Mouse (Mus musculus) midbrain, embryonic 10.5 days (tissue): ENCODE measurements around the gene Ccdc85b. TPM values are rescaled to one million over a fixed set of nuclear protein-coding genes. Genes with fewer than 3 reads are reported as not detected.
"Not testable (repeated sequence)": the region's sequence is repeated elsewhere in the genome, so short reads cannot be mapped to it uniquely, and the experiment has no call there.

Source experiments
- DNase-seq: peaks from one replicate; pipeline ENCODE4 v3.0.0-alpha.2; 2017; ENCODE audit warnings: low spot score
- H3K27ac ChIP-seq: fragments of 300-500 bp; sonication (generic); replicated peaks from 2 replicates; pipeline ENCODE4 v1.5.1; 2016; ENCODE audit warnings: mild to moderate bottlenecking
- H3K27me3 ChIP-seq: fragments of 300-500 bp; sonication (generic); 2 replicates; pipeline ENCODE4 v1.6.1; 2016; ENCODE audit warnings: low read depth, mild to moderate bottlenecking; ENCODE audit not compliant: poor library complexity, severe bottlenecking
- H3K36me3 ChIP-seq: fragments of 300-500 bp; sonication (generic); 2 replicates; pipeline ENCODE4 v1.6.1; 2016; ENCODE audit warnings: mild to moderate bottlenecking, moderate library complexity
- H3K4me1 ChIP-seq: fragments of 300-500 bp; sonication (generic); 2 replicates; pipeline ENCODE4 v1.6.1; 2016
- H3K4me3 ChIP-seq: fragments of 300-500 bp; sonication (generic); 2 replicates; pipeline ENCODE4 v1.5.1; 2016; ENCODE audit warnings: mild to moderate bottlenecking, moderate library complexity
- H3K9me3 ChIP-seq: fragments of 300-500 bp; sonication (generic); replicated peaks from 2 replicates; pipeline ENCODE4 v1.6.1; 2016; ENCODE audit warnings: mild to moderate bottlenecking
- WGBS: fragments of 180-500 bp; shearing (Covaris S2); methylation state at CpG from one replicate; pipeline ENCODE4 v1.1.7; 2016; 5-methylcytosine and 5-hydroxymethylcytosine counted together
- polyA plus RNA-seq: library from polyadenylated mRNA; unstranded; fragments of >200 nt; fragmentation: Nextera tagmentation; extraction: Ambion mirVana; gene quantifications from 2 replicates; pipeline ENCODE4 v1.2.1, GENCODE M21; 2016

The Ccdc85b gene
- polyA plus RNA-seq, 1 experiment from 2014 or later, result 6.0 TPM

- Histone ChIP-seq H3K27ac (no peak overlapping the region), H3K4me1 (peaks cover 4% of the 10 kb centered on the region; the same call in 1 of the 2 replicates), H3K9me3 (no peaks in the 10 kb centered on the region), H3K4me3 (no peak overlapping the region), H3K27me3 (no peaks in the 10 kb centered on the region), H3K36me3 (0 out of 2 replicates have a peak, but pooled peaks cover 8% of the 10 kb centered on the region)
- DNase-seq, result no peak
- 83% methylated on average over 4 of the region's 4 CpGs for WGBS
These were observed 43.9 kb downstream of the Ccdc85b start for GRCm38 (mm10) chr19:5413840-5414239.

- H3K27ac ChIP-seq, result no peak overlapping the region
- peaks cover 14% of the 10 kb centered on the region for H3K4me1 ChIP-seq
- H3K4me3 ChIP-seq, result no peak overlapping the region
- H3K36me3 ChIP-seq, result 0 out of 2 replicates have a peak, but pooled peaks cover 4% of the 10 kb centered on the region
- H3K27me3 ChIP-seq, result no peaks in the 10 kb centered on the region
- DNase-seq, result no peak
- no peaks in the 10 kb centered on the region for H3K9me3 ChIP-seq
- 79% methylated on average over 5 of the region's 5 CpGs for WGBS
These were observed 45.7 kb downstream of the Ccdc85b start for GRCm38 (mm10) chr19:5411961-5412360.

- peaks cover 20% of the 10 kb centered on the region for H3K4me1 ChIP-seq
- H3K9me3 ChIP-seq, result no peaks in the 10 kb centered on the region
- no peaks in the 10 kb centered on the region for H3K27me3 ChIP-seq
- DNase-seq, result no peak
- no peak overlapping the region for H3K27ac ChIP-seq
- 87% methylated on average over 5 of the region's 5 CpGs for WGBS
- 0 out of 2 replicates have a peak, but pooled peaks cover 4% of the 10 kb centered on the region for H3K36me3 ChIP-seq
- H3K4me3 ChIP-seq, result no peak overlapping the region
These were observed 47.1 kb downstream of the Ccdc85b start for GRCm38 (mm10) chr19:5410641-5411040.

GRCm38 (mm10) chr19:5409068-5409467 is 48.6 kb downstream of the Ccdc85b start:
- Histone ChIP-seq H3K9me3 (no peaks in the 10 kb centered on the region), H3K4me1 (peaks cover 22% of the 10 kb centered on the region), H3K4me3 (no peak overlapping the region), H3K36me3 (0 out of 2 replicates have a peak, but pooled peaks cover 4% of the 10 kb centered on the region), H3K27ac (no peak overlapping the region), H3K27me3 (no peaks in the 10 kb centered on the region)
- 84% methylated on average over 5 of the region's 5 CpGs for WGBS
- no peak for DNase-seq

- no peak overlapping the region for H3K27ac ChIP-seq
These were observed 49.4 kb downstream of the Ccdc85b start for GRCm38 (mm10) chr19:5408057-5409001.

GRCm38 (mm10) chr19:5407133-5407532 is 50.6 kb downstream of the Ccdc85b start:
- 0 out of 2 replicates have a peak, but pooled peaks cover 4% of the 10 kb centered on the region for H3K36me3 ChIP-seq
- no peaks in the 10 kb centered on the region for H3K27me3 ChIP-seq
- peak overlapping the region; percentile 87 for H3K27ac ChIP-seq
- no peaks in the 10 kb centered on the region for H3K9me3 ChIP-seq
- peaks cover 22% of the 10 kb centered on the region for H3K4me1 ChIP-seq
- 22% methylated on average over 7 of the region's 7 CpGs for WGBS
- H3K4me3 ChIP-seq, result peak overlapping the region; percentile 61
- peak; percentile 62 for DNase-seq

More at GRCm38 (mm10) chr19:5408057-5409001, 49.4 kb downstream of the Ccdc85b start:
- Histone ChIP-seq H3K36me3 (0 out of 2 replicates have a peak, but pooled peaks cover 4% of the 10 kb centered on the region), H3K4me1 (peaks cover 22% of the 10 kb centered on the region), H3K9me3 (no peaks in the 10 kb centered on the region), H3K4me3 (peak overlapping the region; percentile 61; the same call in 1 of the 2 replicates), H3K27me3 (no peaks in the 10 kb centered on the region)
- DNase-seq, result no peak
- 91% methylated on average over 13 of the region's 13 CpGs for WGBS

- not testable (repeated sequence) for H3K36me3 ChIP-seq, H3K27me3 ChIP-seq, H3K9me3 ChIP-seq
- Histone ChIP-seq H3K4me1 (peaks cover 19% of the 10 kb centered on the region), H3K4me3 (peak overlapping the region; percentile 61), H3K27ac (peak overlapping the region; percentile 87)
- WGBS, result 15% methylated on average over 25 of the region's 25 CpGs
- DNase-seq, result peak; percentile 62
These were observed 51.1 kb downstream of the Ccdc85b start for GRCm38 (mm10) chr19:5406531-5407126.

GRCm38 (mm10) chr19:5405924-5406323 is 51.8 kb downstream of the Ccdc85b start:
- Histone ChIP-seq H3K27ac (peak overlapping the region; percentile 81), H3K4me1 (peaks cover 18% of the 10 kb centered on the region), H3K9me3 (no peaks in the 10 kb centered on the region), H3K4me3 (peak overlapping the region; percentile 52), H3K36me3 (0 out of 2 replicates have a peak, but pooled peaks cover 4% of the 10 kb centered on the region), H3K27me3 (no peaks in the 10 kb centered on the region)
- WGBS, result 28% methylated on average over 7 of the region's 7 CpGs
- DNase-seq, result no peak

Other genes with a start within 250 kb of the Ccdc85b start
- gene Pacs1, start 184.8 kb downstream of the Ccdc85b start, polyA plus RNA-seq, result 21.3 and 23.7 TPM in 2 replicates
- 468 and 500 TPM in 2 replicates for gene Sf3b2, start 162.4 kb downstream of the Ccdc85b start, polyA plus RNA-seq
- 10.8 and 15.4 TPM in 2 replicates for gene Gal3st3, start 159.6 kb downstream of the Ccdc85b start, polyA plus RNA-seq
- not detected in 2 replicates for gene Catsper1, start 122.2 kb downstream of the Ccdc85b start, polyA plus RNA-seq
- gene Cst6, start 108.3 kb downstream of the Ccdc85b start, polyA plus RNA-seq, result 0.67 TPM in 1 of 2 replicates, not detected in the other
- 86.9 and 89.4 TPM in 2 replicates for gene Eif1ad, start 91.2 kb downstream of the Ccdc85b start, polyA plus RNA-seq
- gene Banf1, start 90.7 kb downstream of the Ccdc85b start, polyA plus RNA-seq, result 575 and 616 TPM in 2 replicates
- gene Sart1, start 69.2 kb downstream of the Ccdc85b start, polyA plus RNA-seq, result 88.2 and 96.2 TPM in 2 replicates
- 0.39 TPM in 1 of 2 replicates, not detected in the other for gene Tsga10ip, start 55.4 kb downstream of the Ccdc85b start, polyA plus RNA-seq
- gene Drap1, start 32.9 kb downstream of the Ccdc85b start, polyA plus RNA-seq, result 221 and 228 TPM in 2 replicates
- 45.1 and 48.5 TPM in 2 replicates for gene AI837181, start 32.8 kb downstream of the Ccdc85b start, polyA plus RNA-seq
- not detected in 2 replicates for gene Fosl1, start 10.3 kb downstream of the Ccdc85b start, polyA plus RNA-seq
- gene Fibp, start 2.7 kb upstream of the Ccdc85b start, polyA plus RNA-seq, result 98.0 and 111 TPM in 2 replicates
- gene Ctsw, start 10.6 kb upstream of the Ccdc85b start, polyA plus RNA-seq, result 1.7 and 2.7 TPM in 2 replicates
- gene Efemp2, start 16.1 kb upstream of the Ccdc85b start, polyA plus RNA-seq, result 67.6 and 69.1 TPM in 2 replicates
- 41.3 and 47.0 TPM in 2 replicates for gene Mus81, start 30.5 kb upstream of the Ccdc85b start, polyA plus RNA-seq
- gene Cfl1, start 32.6 kb upstream of the Ccdc85b start, polyA plus RNA-seq, result 3,131 and 3,331 TPM in 2 replicates
- gene 1700020D05Rik, start 45.9 kb upstream of the Ccdc85b start, polyA plus RNA-seq, result not detected in 2 replicates
- gene Snx32, start 52.6 kb upstream of the Ccdc85b start, polyA plus RNA-seq, result 9.6 and 15.3 TPM in 2 replicates
- gene Ovol1, start 102.8 kb upstream of the Ccdc85b start, polyA plus RNA-seq, result 0.16 and 0.29 TPM in 2 replicates
- gene Ap5b1, start 110.1 kb upstream of the Ccdc85b start, polyA plus RNA-seq, result 1.6 and 2.3 TPM in 2 replicates
- gene Rnaseh2c, start 144.0 kb upstream of the Ccdc85b start, polyA plus RNA-seq, result 186 and 200 TPM in 2 replicates
- gene Kat5, start 152.3 kb upstream of the Ccdc85b start, polyA plus RNA-seq, result 65.6 and 74.8 TPM in 2 replicates
- 28.7 and 31.2 TPM in 2 replicates for gene Rela, start 179.6 kb upstream of the Ccdc85b start, polyA plus RNA-seq
- gene Sipa1, start 205.8 kb upstream of the Ccdc85b start, polyA plus RNA-seq, result 22.3 and 22.9 TPM in 2 replicates
- 28.7 and 29.9 TPM in 2 replicates for gene Map3k11, start 230.8 kb upstream of the Ccdc85b start, polyA plus RNA-seq
- gene Pcnx3, start 231.0 kb upstream of the Ccdc85b start, polyA plus RNA-seq, result 22.8 and 25.6 TPM in 2 replicates
- 0.20 TPM in 1 of 2 replicates, not detected in the other for gene Kcnk7, start 246.5 kb upstream of the Ccdc85b start, polyA plus RNA-seq